ENCODE assay signal across 8 mouse cellular contexts in the genomic region with DNA sequence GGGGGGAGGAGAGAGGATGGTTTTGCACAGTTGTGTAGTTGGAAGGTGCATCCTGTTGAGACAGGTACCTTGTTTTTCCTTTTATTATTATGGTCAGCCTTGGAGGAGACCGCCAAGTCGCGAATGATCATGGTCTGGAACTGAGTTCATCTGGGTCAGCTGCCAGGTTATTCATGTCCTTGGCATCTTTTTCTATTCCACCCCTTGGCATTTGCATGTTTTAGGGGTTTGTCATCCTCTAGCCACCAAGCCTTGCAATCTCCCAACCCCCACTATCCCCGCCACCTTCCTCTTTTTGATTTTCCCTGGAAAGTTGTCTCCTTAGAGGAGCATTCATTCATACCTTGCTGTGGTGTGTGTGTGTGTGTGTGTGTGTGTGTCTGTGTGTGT. TPM values are rescaled to one million over a fixed set of nuclear protein-coding genes. Genes with fewer than 3 reads are reported as not detected.
DNase-seq lines count a peak whose midpoint lies in the region; ATAC-seq lines count a peak whose summit lies in the region.

No protein-coding gene starts in this region.

- H3K4me1 ChIP-seq in forebrain, embryonic 12.5 days = peaks cover 12% of the 10 kb centered on the region
- peaks cover 6% of the 10 kb centered on the region; the same call in 1 of the 2 replicates for H3K4me1 ChIP-seq in intestine, embryonic 16.5 days (ENCODE audit: control insufficient read depth, insufficient read depth, low read length)
- peaks cover 20% of the 10 kb centered on the region for H3K4me1 ChIP-seq in midbrain, embryonic 13.5 days (replicated peaks)

- 28% methylated on average over 4 of the region's 4 CpGs for WGBS in forebrain, embryonic 12.5 days
- 8% methylated on average over 4 of the region's 4 CpGs for whole genome bisulfite sequencing in intestine, embryonic 16.5 days
- WGBS in midbrain, embryonic 13.5 days = 16% methylated on average over 4 of the region's 4 CpGs

- no peaks in the 10 kb centered on the region for H3K9me3 ChIP-seq in forebrain, embryonic 12.5 days
- no peaks in the 10 kb centered on the region for H3K9me3 ChIP-seq in intestine, embryonic 16.5 days (ENCODE audit: control insufficient read depth, low read length)
- H3K9me3 ChIP-seq in midbrain, embryonic 13.5 days = no peaks in the 10 kb centered on the region

- peak overlapping the region; percentile 80 for H3K9ac ChIP-seq in forebrain, embryonic 12.5 days
- H3K9ac ChIP-seq in intestine, embryonic 16.5 days (ENCODE audit: low read depth, low read length) = peak overlapping the region; percentile 96
- peak overlapping the region; percentile 85 for H3K9ac ChIP-seq in midbrain, embryonic 13.5 days (replicated peaks)

- peak; percentile 17 for DNase-seq in right cerebral cortex, adult 18-20 months
- no peak for DNase-seq in right cerebral cortex, postnatal 36 days (ENCODE audit: low spot score in 2 of 2)
- peak; percentile 26 for DNase-seq in adrenal gland, postnatal 25 days
- no peak for DNase-seq in ovary, postnatal 36 days (ENCODE audit: low spot score)
- DNase-seq in embryo, embryonic 9.5 days (ENCODE audit: extremely low spot score) = no peak

- ATAC-seq in forebrain, embryonic 12.5 days (ENCODE audit: low FRiP score) = no peak
- ATAC-seq in intestine, embryonic 16.5 days = no peak
- ATAC-seq in midbrain, embryonic 13.5 days = 0 out of 2 replicates have a peak, but pooled peaks have one; percentile 0

- H3K27me3 ChIP-seq in forebrain, embryonic 12.5 days = peaks cover 17% of the 10 kb centered on the region
- H3K27me3 ChIP-seq in intestine, embryonic 16.5 days (replicated peaks; ENCODE audit: control insufficient read depth, insufficient read depth, low read length) = no peaks in the 10 kb centered on the region
- H3K27me3 ChIP-seq in midbrain, embryonic 13.5 days = peaks cover 9% of the 10 kb centered on the region; the same call in 1 of the 2 replicates

- no peaks in the 10 kb centered on the region for H3K36me3 ChIP-seq in forebrain, embryonic 12.5 days (replicated peaks)
- no peaks in the 10 kb centered on the region for H3K36me3 ChIP-seq in intestine, embryonic 16.5 days (ENCODE audit: control insufficient read depth, insufficient read depth, low read length)
- H3K36me3 ChIP-seq in midbrain, embryonic 13.5 days = no peaks in the 10 kb centered on the region

- no peak overlapping the region for H3K27ac ChIP-seq in forebrain, embryonic 12.5 days
- H3K27ac ChIP-seq in intestine, embryonic 16.5 days (ENCODE audit: low read length) = 0 out of 2 replicates have a peak overlapping the region, but pooled peaks have one; percentile 83
- peak overlapping the region; percentile 84; the same call in 1 of the 2 replicates for H3K27ac ChIP-seq in midbrain, embryonic 13.5 days

- peak overlapping the region; percentile 91 for H3K4me2 ChIP-seq in forebrain, embryonic 12.5 days
- H3K4me2 ChIP-seq in intestine, embryonic 16.5 days (ENCODE audit: low read depth, low read length) = peak overlapping the region; percentile 68
- peak overlapping the region; percentile 69 for H3K4me2 ChIP-seq in midbrain, embryonic 13.5 days (replicated peaks)

- H3K4me3 ChIP-seq in forebrain, embryonic 12.5 days (replicated peaks) = peak overlapping the region; percentile 84
- peak overlapping the region; percentile 99 for H3K4me3 ChIP-seq in intestine, embryonic 16.5 days (ENCODE audit: low read length)
- H3K4me3 ChIP-seq in midbrain, embryonic 13.5 days (replicated peaks) = peak overlapping the region; percentile 71

RNA-seq across cellular contexts. Expression of a gene that starts 0.8 kb away (rescaled TPM):
- 58.5 and 66.5 TPM in 2 replicates for total RNA-seq in adrenal gland, postnatal 25 days (2021)
- polyA plus RNA-seq in forebrain, embryonic 12.5 days (2016; fragmentation: Nextera tagmentation; extraction: Ambion mirVana) = 14.9 and 15.3 TPM in 2 replicates
- polyA plus RNA-seq in intestine, embryonic 16.5 days (2015; fragmentation: Nextera tagmentation; extraction: Ambion mirVana) = 12.8 and 13.8 TPM in 2 replicates
- 18.8 and 18.9 TPM in 2 replicates for polyA plus RNA-seq in midbrain, embryonic 13.5 days (2015; fragmentation: Nextera tagmentation; extraction: Ambion mirVana)

RNA-seq across cellular contexts. Expression of a gene that starts 50.5 kb away (rescaled TPM):
- total RNA-seq in adrenal gland, postnatal 25 days (2021) = 0.38 and 0.61 TPM in 2 replicates
- polyA plus RNA-seq in forebrain, embryonic 12.5 days (2016; fragmentation: Nextera tagmentation; extraction: Ambion mirVana) = 0.11 and 0.13 TPM in 2 replicates
- 0.31 and 0.32 TPM in 2 replicates for polyA plus RNA-seq in intestine, embryonic 16.5 days (2015; fragmentation: Nextera tagmentation; extraction: Ambion mirVana)
- 0.06 and 0.08 TPM in 2 replicates for polyA plus RNA-seq in midbrain, embryonic 13.5 days (2015; fragmentation: Nextera tagmentation; extraction: Ambion mirVana)

Comparison
In these comparisons a context has a peak if more than half of its experiments do, and no peak if none do; other contexts are left out.
1. DNase-seq: peak in right cerebral cortex, adult 18-20 months (single experiment) and adrenal gland, postnatal 25 days (single experiment); none in right cerebral cortex, postnatal 36 days (0 of 2), ovary, postnatal 36 days (single experiment) and embryo, embryonic 9.5 days (single experiment).
2. Peak in every context shown above with its lines, with median percentiles within 50 percentile points of each other: H3K4me2 ChIP-seq, H3K4me3 ChIP-seq and H3K9ac ChIP-seq.